Mouse (Mus musculus) stomach, embryonic 14.5 days (tissue): ENCODE data around the gene Cd6. TPM values are rescaled to one million over a fixed set of nuclear protein-coding genes. Genes with fewer than 3 reads are reported as not detected.

Source experiments
- ATAC-seq: fragments of 200-750 bp; cut with Nextera tagmentation; 2 replicates; pipeline ENCODE4 v1.8.0; 2017; ENCODE audit warnings: low read depth, moderate TSS enrichment; ENCODE audit not compliant: insufficient number of reproducible peaks, insufficient read depth, low FRiP score
- H3K27ac ChIP-seq: fragments of 300-500 bp; sonication (generic); 2 replicates; pipeline ENCODE4 v1.5.1; 2014; ENCODE audit warnings: mild to moderate bottlenecking, low read length, moderate library complexity, mixed read lengths
- H3K27me3 ChIP-seq: fragments of 300-500 bp; sonication (generic); 2 replicates; pipeline ENCODE4 v1.6.1; 2014; ENCODE audit warnings: low read length, control low read depth, mixed read lengths; ENCODE audit not compliant: control insufficient read depth, insufficient read depth
- H3K36me3 ChIP-seq: fragments of 300-500 bp; sonication (generic); 2 replicates; pipeline ENCODE4 v1.6.1; 2014; ENCODE audit warnings: mild to moderate bottlenecking, control low read depth, low read length, moderate library complexity, mixed read lengths; ENCODE audit not compliant: control insufficient read depth, insufficient read depth
- H3K4me1 ChIP-seq: fragments of 300-500 bp; sonication (generic); 2 replicates; pipeline ENCODE4 v1.6.1; 2014; ENCODE audit warnings: low read length, control low read depth, mixed read lengths; ENCODE audit not compliant: control insufficient read depth, insufficient read depth
- H3K4me2 ChIP-seq: fragments of 300-500 bp; sonication (generic); replicated peaks from 2 replicates; pipeline ENCODE4 v1.6.1; 2014; ENCODE audit warnings: low read depth, low read length, control low read depth
- H3K4me3 ChIP-seq: fragments of 300-500 bp; sonication (generic); 2 replicates; pipeline ENCODE4 v1.5.1; 2014; ENCODE audit warnings: low read depth, low read length, control low read depth
- H3K9ac ChIP-seq: fragments of 300-500 bp; sonication (generic); replicated peaks from 2 replicates; pipeline ENCODE4 v1.6.1; 2014; ENCODE audit warnings: low read depth, mild to moderate bottlenecking, control low read depth, low read length, moderate library complexity, mixed read lengths
- H3K9me3 ChIP-seq: fragments of 300-500 bp; sonication (generic); 2 replicates; pipeline ENCODE4 v1.6.1; 2016; ENCODE audit warnings: low read depth, low read length, control low read depth; ENCODE audit not compliant: control insufficient read depth
- WGBS: fragments of 180-500 bp; shearing (Covaris S2); extraction: QIAGEN DNeasy Blood & Tissue Kit; methylation state at CpG from one replicate; pipeline ENCODE4 v1.1.7; 2014; 5-methylcytosine and 5-hydroxymethylcytosine counted together
- polyA plus RNA-seq: library from polyadenylated mRNA; unstranded; fragments of >200 nt; fragmentation: Nextera tagmentation; extraction: Ambion mirVana; gene quantifications from 2 replicates; pipeline ENCODE4 v1.2.1, GENCODE M21; 2014

The Cd6 gene
- polyA plus RNA-seq, 1 experiment from 2014 or later = 0.58 TPM

DNA sequence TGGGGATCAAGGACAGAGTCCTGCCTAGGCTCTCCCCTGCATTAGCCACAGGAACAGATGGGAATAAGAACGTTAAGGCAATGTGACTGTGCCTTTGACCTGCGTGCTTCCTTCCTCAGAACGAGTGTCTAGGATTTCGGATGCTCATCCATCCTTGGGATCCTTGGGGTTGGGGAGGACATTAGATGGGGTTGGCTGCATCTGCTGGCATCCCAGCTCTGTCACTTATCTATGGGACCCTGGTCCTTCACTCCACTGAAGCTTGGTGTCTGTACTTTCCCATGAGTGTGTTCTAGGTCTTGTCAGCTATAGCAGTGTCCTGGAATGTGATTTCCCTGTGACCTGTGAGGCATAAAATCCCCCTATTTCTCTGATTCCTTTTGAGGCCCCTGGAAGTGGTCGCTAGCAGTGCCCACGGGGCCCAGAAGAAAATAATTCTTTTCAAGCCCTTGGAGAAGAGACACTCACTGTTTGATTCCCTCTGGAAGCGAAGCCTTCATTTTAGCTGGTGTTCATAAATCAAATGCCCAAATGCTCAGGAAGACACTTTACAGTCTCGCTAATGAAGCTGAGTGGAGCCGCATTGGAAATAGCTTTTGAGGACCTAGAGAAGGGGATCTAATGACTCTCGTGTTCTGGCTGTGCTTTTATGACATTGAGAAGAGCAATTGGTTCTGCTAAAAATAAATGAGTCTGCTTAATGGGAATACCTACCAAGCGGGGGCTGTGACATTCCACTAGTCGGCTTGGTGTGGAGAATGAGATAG is 60.2 kb downstream of the Cd6 start:
- ATAC-seq = no peak
- Histone ChIP-seq H3K9me3 (no peaks in the 10 kb centered on the region), H3K36me3 (no peaks in the 10 kb centered on the region), H3K27me3 (no peaks in the 10 kb centered on the region), H3K27ac (no peak overlapping the region), H3K4me1 (no peaks in the 10 kb centered on the region), H3K9ac (no peak overlapping the region), H3K4me2 (no peak overlapping the region), H3K4me3 (no peak overlapping the region)
- 49% methylated on average over 12 of the region's 12 CpGs for WGBS

GRCm38 (mm10) chr19:10768694-10769428 is 61.0 kb downstream of the Cd6 start:
- H3K27ac ChIP-seq = no peak overlapping the region
- ATAC-seq = no peak

DNA sequence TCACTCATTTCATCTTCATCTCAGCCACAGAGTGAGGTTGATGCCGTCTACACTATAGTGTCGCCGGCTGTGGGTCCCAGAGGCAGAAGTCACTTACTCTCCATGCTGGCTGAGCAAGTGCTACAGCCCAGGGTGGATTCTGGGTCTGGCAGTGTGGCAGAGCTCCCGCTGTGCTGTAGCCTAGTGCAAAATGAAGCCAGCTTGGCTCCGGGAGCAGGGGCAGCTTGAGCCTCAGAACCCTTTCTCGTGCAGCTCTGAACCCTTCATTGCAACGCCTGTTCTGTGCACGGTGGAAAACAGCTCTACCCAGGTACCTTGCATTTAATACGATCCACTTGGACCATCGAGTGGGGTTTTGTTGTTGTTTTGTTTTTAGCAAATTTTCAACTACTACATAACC is 62.2 kb downstream of the Cd6 start:
- Histone ChIP-seq H3K4me2 (no peak overlapping the region), H3K4me1 (no peaks in the 10 kb centered on the region), H3K27me3 (no peaks in the 10 kb centered on the region), H3K27ac (no peak overlapping the region), H3K9ac (no peak overlapping the region), H3K36me3 (no peaks in the 10 kb centered on the region), H3K9me3 (no peaks in the 10 kb centered on the region), H3K4me3 (no peak overlapping the region)
- 88% methylated on average over 10 of the region's 10 CpGs for WGBS
- ATAC-seq = no peak

More at GRCm38 (mm10) chr19:10768694-10769428, 61.0 kb downstream of the Cd6 start:
- Histone ChIP-seq H3K36me3 (no peaks in the 10 kb centered on the region), H3K4me1 (no peaks in the 10 kb centered on the region), H3K9me3 (no peaks in the 10 kb centered on the region), H3K4me2 (no peak overlapping the region), H3K9ac (no peak overlapping the region), H3K27me3 (no peaks in the 10 kb centered on the region), H3K4me3 (no peak overlapping the region)
- WGBS = 75% methylated on average over 6 of the region's 6 CpGs

DNA sequence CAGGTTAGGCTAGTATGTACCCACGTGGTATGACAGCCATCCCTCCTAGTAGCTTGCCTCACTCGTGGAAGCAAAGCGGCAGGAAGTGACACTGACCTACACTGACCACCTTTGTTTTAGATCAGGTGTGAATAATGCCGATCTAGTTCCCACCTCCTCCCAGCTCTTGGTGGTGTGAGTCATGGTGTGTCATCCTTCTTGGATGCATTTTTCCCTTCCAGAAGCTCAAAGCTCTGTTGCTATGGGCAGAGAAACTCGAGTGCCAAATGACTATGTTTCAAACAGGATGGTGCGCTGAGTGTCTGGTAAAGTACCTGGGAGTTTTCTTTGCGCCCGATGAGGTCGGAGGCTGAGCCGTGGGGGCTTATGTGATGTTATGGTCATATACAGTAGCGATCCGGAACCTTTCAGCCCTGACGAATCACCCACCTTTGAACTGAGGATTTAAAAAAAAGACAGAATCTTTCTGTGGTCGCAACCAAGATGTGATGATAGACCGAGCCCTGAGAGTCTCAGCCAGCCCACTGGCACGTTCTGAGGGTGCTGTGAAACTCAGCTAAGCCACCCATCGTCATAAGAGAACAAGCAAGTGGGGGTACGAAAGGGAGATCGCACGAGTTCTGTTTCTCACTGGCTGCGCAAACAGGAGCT is 66.4 kb downstream of the Cd6 start:
- peaks cover 6% of the 10 kb centered on the region for H3K4me1 ChIP-seq
- no peak overlapping the region for H3K4me2 ChIP-seq
- no peaks in the 10 kb centered on the region for H3K36me3 ChIP-seq
- H3K27ac ChIP-seq = no peak overlapping the region
- no peak overlapping the region for H3K9ac ChIP-seq
- ATAC-seq = no peak
- H3K27me3 ChIP-seq = no peaks in the 10 kb centered on the region
- H3K4me3 ChIP-seq = no peak overlapping the region
- H3K9me3 ChIP-seq = no peaks in the 10 kb centered on the region
- 69% methylated on average over 21 of the region's 21 CpGs for WGBS

- ATAC-seq = no peak
- Histone ChIP-seq H3K27me3 (no peaks in the 10 kb centered on the region), H3K4me3 (no peak overlapping the region), H3K4me1 (peaks cover 9% of the 10 kb centered on the region), H3K36me3 (no peaks in the 10 kb centered on the region), H3K9ac (no peak overlapping the region), H3K4me2 (no peak overlapping the region), H3K9me3 (no peaks in the 10 kb centered on the region), H3K27ac (no peak overlapping the region)
- WGBS = 60% methylated on average over 6 of the region's 6 CpGs
Observed at GRCm38 (mm10) chr19:10762468-10762867, 67.4 kb downstream of the Cd6 start.

- Histone ChIP-seq H3K27me3 (no peaks in the 10 kb centered on the region), H3K4me1 (peaks cover 9% of the 10 kb centered on the region), H3K27ac (no peak overlapping the region), H3K9me3 (no peaks in the 10 kb centered on the region), H3K4me2 (no peak overlapping the region), H3K9ac (no peak overlapping the region), H3K36me3 (no peaks in the 10 kb centered on the region), H3K4me3 (no peak overlapping the region)
- 82% methylated on average over 8 of the region's 8 CpGs for WGBS
- ATAC-seq = no peak
Observed at GRCm38 (mm10) chr19:10761794-10762415, 68.0 kb downstream of the Cd6 start.

- Histone ChIP-seq H3K27ac (no peak overlapping the region), H3K4me3 (no peak overlapping the region), H3K9ac (no peak overlapping the region), H3K9me3 (no peaks in the 10 kb centered on the region), H3K4me1 (peaks cover 9% of the 10 kb centered on the region), H3K27me3 (no peaks in the 10 kb centered on the region), H3K36me3 (no peaks in the 10 kb centered on the region), H3K4me2 (no peak overlapping the region)
- 81% methylated on average over 9 of the region's 9 CpGs for WGBS
- no peak for ATAC-seq
Observed at GRCm38 (mm10) chr19:10759983-10760831, 69.7 kb downstream of the Cd6 start.

DNA sequence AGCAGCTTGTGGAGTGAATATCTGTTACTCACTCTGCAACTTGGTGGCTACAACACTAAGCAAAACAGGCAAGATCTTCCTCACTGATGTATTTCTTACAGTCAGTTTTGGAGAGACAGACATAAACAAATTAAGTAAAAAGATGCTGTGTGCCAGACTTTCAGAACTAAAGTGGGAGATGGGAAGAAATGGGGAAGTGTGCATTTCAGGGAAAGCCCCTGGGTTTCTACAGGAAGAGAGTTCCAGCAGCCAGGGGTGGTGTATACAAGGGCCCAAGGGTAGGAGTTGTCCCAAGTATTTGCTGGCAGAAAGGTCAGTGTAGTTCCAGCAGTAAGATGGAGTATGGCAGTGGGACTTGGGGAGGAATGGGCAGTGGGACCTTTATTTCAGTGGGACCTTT is 70.3 kb downstream of the Cd6 start:
- H3K4me1 ChIP-seq = peaks cover 9% of the 10 kb centered on the region
- H3K36me3 ChIP-seq = no peaks in the 10 kb centered on the region
- no peak overlapping the region for H3K27ac ChIP-seq
- H3K4me3 ChIP-seq = no peak overlapping the region
- no peak overlapping the region for H3K4me2 ChIP-seq
- no peaks in the 10 kb centered on the region for H3K9me3 ChIP-seq
- no peaks in the 10 kb centered on the region for H3K27me3 ChIP-seq
- H3K9ac ChIP-seq = no peak overlapping the region
- no peak for ATAC-seq
